Comparison of ENCODE assay signal across 19 mouse cellular contexts in genomic region chr3:5086721-5087120, GRCm38 (mm10).
"Had no signal": no experiment of that assay in that cellular context is flagged by ENCODE, and none has a peak within 500 bp of the region (broad histone marks: within the 10 kb centered on the region; RNA-seq: fewer than 3 reads in every experiment).

No protein-coding gene starts in this region.

- H3K9ac ChIP-seq: lung, embryonic 14.5 days; midbrain, embryonic 12.5 days; neural tube, embryonic 13.5 days; neural tube, embryonic 15.5 days had no signal

- H3K36me3 ChIP-seq: midbrain, embryonic 10.5 days; midbrain, embryonic 12.5 days; neural tube, embryonic 13.5 days; neural tube, embryonic 15.5 days had no signal

- H3K27me3 ChIP-seq: midbrain, embryonic 12.5 days; neural tube, embryonic 13.5 days; neural tube, embryonic 15.5 days had no signal

- ATAC-seq: midbrain, embryonic 16.5 days had no signal

- H3K9me3 ChIP-seq: midbrain, embryonic 10.5 days; midbrain, embryonic 12.5 days; neural tube, embryonic 13.5 days; neural tube, embryonic 15.5 days had no signal

- H3K27ac ChIP-seq: midbrain, embryonic 10.5 days; midbrain, embryonic 12.5 days; neural tube, embryonic 13.5 days; neural tube, embryonic 15.5 days had no signal

- DNase-seq: lung, adult 18-20 months; lung, embryonic 14.5 days; lung, postnatal 10 days; lung, postnatal 4 days; midbrain, embryonic 14.5 days; retina, postnatal 1 day; right cerebral cortex, adult 18-20 months; right cerebral cortex, postnatal 25 days; right cerebral cortex, postnatal 4 days; spleen, adult 18-20 months; thymus, adult 18-20 months; thymus, postnatal 14 days; thymus, postnatal 36 days had no signal

- H3K4me1 ChIP-seq: midbrain, embryonic 10.5 days; midbrain, embryonic 12.5 days had no signal

- H3K4me2 ChIP-seq: lung, embryonic 14.5 days; midbrain, embryonic 12.5 days; neural tube, embryonic 13.5 days; neural tube, embryonic 15.5 days had no signal

- H3K4me3 ChIP-seq: midbrain, embryonic 10.5 days; midbrain, embryonic 12.5 days; myocyte; neural tube, embryonic 13.5 days; neural tube, embryonic 15.5 days had no signal
